In genomic region chr10:93178662-93179061, GRCm38 (mm10) we compare ENCODE assay signal across 15 mouse cellular contexts. TPM values are rescaled to one million over a fixed set of nuclear protein-coding genes. Genes with fewer than 3 reads are reported as not detected.
DNase-seq lines count a peak whose midpoint lies in the region; ATAC-seq and TF ChIP-seq lines count a peak whose summit lies in the region.
"Had no signal": no experiment of that assay in that cellular context is flagged by ENCODE, and none has a peak within 500 bp of the region (broad histone marks: within the 10 kb centered on the region; RNA-seq: fewer than 3 reads in every experiment).

No protein-coding gene starts in this region.

- ATAC-seq in frontal cortex, adult (ENCODE audit: low TSS enrichment), result no peak

- intact Hi-C loops in left cerebral cortex, adult 2 months (cut with DNase I), result no loop called here

- no peaks in the 10 kb centered on the region for H3K27me3 ChIP-seq in cerebellum, adult 2 months (ENCODE audit: control insufficient read depth, insufficient read depth, low read length)
- H3K27me3 ChIP-seq: embryonic facial prominence, embryonic 12.5 days had no signal

- peak overlapping the region; percentile 18; the same call in 1 of the 2 replicates for H3K27ac ChIP-seq in cerebellum, adult 2 months (ENCODE audit: insufficient read depth, low read length)
- no peak overlapping the region for H3K27ac ChIP-seq in left cerebral cortex, adult 2 months
- H3K27ac ChIP-seq: embryonic facial prominence, embryonic 12.5 days; forebrain, embryonic 10.5 days; heart, embryonic 10.5 days had no signal

- H3K4me1 ChIP-seq in cerebellum, adult 2 months (ENCODE audit: control insufficient read depth, insufficient read depth, low read length), result peaks cover 7% of the 10 kb centered on the region

- TF ChIP-seq CTCF in cerebellum, adult 2 months (IDR thresholded peaks at IDR 0.05; ENCODE audit: borderline replicate concordance, insufficient read depth, low read depth, low read length), result peak; percentile 8; the same call in 1 of the 2 replicates
- peak; percentile 35 for TF ChIP-seq CTCF in left cerebral cortex, adult 2 months (IDR thresholded peaks at IDR 0.05)

- no peak for TF ChIP-seq POLR2A in cerebellum, adult 2 months (IDR thresholded peaks at IDR 0.05; ENCODE audit: borderline replicate concordance, insufficient read depth, low read length)

- DNase-seq in cerebellum, adult 2 months, result no peak
- DNase-seq in cerebellum, adult 11-12 months, result no peak
- DNase-seq in left cerebral cortex, adult 2 months (ENCODE audit: extremely low spot score in 1 of 2, low spot score in 2 of 2), result no peak
- no peak for DNase-seq in left cerebral cortex, adult 18-20 months (ENCODE audit: low spot score in 2 of 2)
- DNase-seq in A20 (ENCODE audit: low read depth, low spot score) (peak; percentile 32), R1 (ENCODE audit: low read depth, low spot score) (peak; percentile 58)
- no peak for DNase-seq in cerebellum, postnatal 4 days (ENCODE audit: low spot score in 2 of 2)
- DNase-seq: adrenal gland, adult 2 months; cerebellum, postnatal 14 days; layer of hippocampus, adult 9-11 months; retina, postnatal 1 day had no signal

- WGBS in cerebellum, adult 2 months, result 96% methylated on average over 5 of the region's 5 CpGs

- H3K4me3 ChIP-seq in cerebellum, adult 2 months (replicated peaks; ENCODE audit: insufficient read depth, low read depth, low read length), result no peak overlapping the region
- no peak overlapping the region for H3K4me3 ChIP-seq in left cerebral cortex, adult 2 months
- H3K4me3 ChIP-seq: embryonic facial prominence, embryonic 12.5 days; forebrain, embryonic 10.5 days; heart, embryonic 10.5 days had no signal

RNA-seq across cellular contexts. Expression of gene Cdk17, which starts 18.0 kb away (rescaled TPM):
- 63.1 and 79.1 TPM in 2 replicates for polyA plus RNA-seq in cerebellum, adult 2 months (2012; rRNA removed)
- 100 to 1,000 TPM; 207 to 216 TPM for total RNA-seq in left cerebral cortex, adult 2 months (2021)
- total RNA-seq in left cerebral cortex, adult 18-20 months (2021), result 100 to 1,000 TPM; 220 to 224 TPM

Comparison
In these comparisons a context has a peak if more than half of its experiments do, and no peak if none do; other contexts are left out.
1. DNase-seq: peak in A20 (single experiment) and R1 (single experiment); none in cerebellum, adult 2 months (0 of 2), cerebellum, adult 11-12 months (single experiment), left cerebral cortex, adult 2 months (0 of 2), left cerebral cortex, adult 18-20 months (0 of 2) and cerebellum, postnatal 4 days (0 of 2).